Mouse (Mus musculus): ENCODE measurements around the gene Wbp4.

DNA sequence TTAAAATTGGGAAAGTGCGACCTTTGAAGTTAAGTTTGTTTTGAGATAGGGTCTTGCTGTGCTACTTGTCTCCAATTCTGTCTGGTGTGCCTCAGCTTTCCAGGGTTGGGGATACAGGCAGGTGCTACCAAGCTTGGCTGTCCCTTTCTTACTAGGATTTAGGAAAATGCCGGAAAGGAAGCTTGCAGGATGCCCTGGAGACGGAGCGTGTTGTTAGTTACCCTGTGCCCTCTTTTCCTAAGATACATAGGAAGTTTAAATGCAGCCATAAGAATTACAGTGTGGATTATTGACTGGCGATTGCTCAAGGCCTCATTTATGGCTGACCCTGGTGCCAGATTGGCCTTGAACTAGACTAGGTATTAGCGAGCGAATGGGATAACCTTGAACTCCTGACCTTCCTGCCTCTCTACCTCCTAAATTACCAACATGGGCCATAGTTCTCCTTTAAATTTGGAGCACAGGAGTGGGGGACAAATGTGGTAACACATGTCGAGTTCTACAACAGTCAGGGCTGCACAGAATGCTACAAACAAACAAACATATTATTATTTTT, 35.9 kb upstream of the Wbp4 start:
- TF ChIP-seq CTCF (IDR thresholded peaks at IDR 0.05; ENCODE audit: low read depth) = no peak
- TF ChIP-seq EP300 (IDR thresholded peaks at IDR 0.05; ENCODE audit: low read depth) = no peak
